Mouse (Mus musculus) olfactory bulb, adult 2 months (tissue): ENCODE measurements around the gene Pik3r2. TPM values are rescaled to one million over a fixed set of nuclear protein-coding genes. Genes with fewer than 3 reads are reported as not detected.
"Not testable (repeated sequence)": the region's sequence is repeated elsewhere in the genome, so short reads cannot be mapped to it uniquely, and the experiment has no call there.

ENCODE experiments used
- H3K27ac ChIP-seq: fragments of 200-500 bp; 2 replicates; pipeline ENCODE4 v1.5.1; 2012; ENCODE audit warnings: low read depth, low read length; ENCODE audit not compliant: insufficient read depth
- H3K4me1 ChIP-seq: fragments of 200-500 bp; 2 replicates; pipeline ENCODE4 v1.6.1; 2012; ENCODE audit warnings: low read length; ENCODE audit not compliant: control insufficient read depth, insufficient read depth
- H3K4me3 ChIP-seq: fragments of 200-500 bp; 2 replicates; pipeline ENCODE4 v1.5.1; 2012; ENCODE audit warnings: mild to moderate bottlenecking, low read depth, low read length, moderate library complexity; ENCODE audit not compliant: insufficient read depth
- CTCF ChIP-seq: fragments of 200-500 bp; IDR thresholded peaks from 2 replicates; pipeline ENCODE4 v1.5.1; 2012; ENCODE audit warnings: low read depth, mild to moderate bottlenecking, low read length, moderate library complexity; ENCODE audit not compliant: insufficient read depth
- POLR2A ChIP-seq: fragments of 200-500 bp; IDR thresholded peaks from 2 replicates; pipeline ENCODE4 v1.6.1; 2012; ENCODE audit warnings: mild to moderate bottlenecking, low read depth, low read length, moderate library complexity; ENCODE audit not compliant: insufficient read depth
- WGBS: fragments of 180-500 bp; shearing (Covaris S2); methylation state at CpG from one replicate; pipeline ENCODE4 v1.1.7; 2018; 5-methylcytosine and 5-hydroxymethylcytosine counted together
- polyA plus RNA-seq: library from polyadenylated mRNA; stranded (reverse); fragments of >200 nt; gene quantifications from 2 replicates; pipeline ENCODE4 v1.2.4, GENCODE M21; 2012; ENCODE audit warnings: low replicate concordance; ENCODE audit not compliant: missing spikeins, insufficient read depth, insufficient read length

Pik3r2 gene
- polyA plus RNA-seq = not detected in 2 replicates

DNA sequence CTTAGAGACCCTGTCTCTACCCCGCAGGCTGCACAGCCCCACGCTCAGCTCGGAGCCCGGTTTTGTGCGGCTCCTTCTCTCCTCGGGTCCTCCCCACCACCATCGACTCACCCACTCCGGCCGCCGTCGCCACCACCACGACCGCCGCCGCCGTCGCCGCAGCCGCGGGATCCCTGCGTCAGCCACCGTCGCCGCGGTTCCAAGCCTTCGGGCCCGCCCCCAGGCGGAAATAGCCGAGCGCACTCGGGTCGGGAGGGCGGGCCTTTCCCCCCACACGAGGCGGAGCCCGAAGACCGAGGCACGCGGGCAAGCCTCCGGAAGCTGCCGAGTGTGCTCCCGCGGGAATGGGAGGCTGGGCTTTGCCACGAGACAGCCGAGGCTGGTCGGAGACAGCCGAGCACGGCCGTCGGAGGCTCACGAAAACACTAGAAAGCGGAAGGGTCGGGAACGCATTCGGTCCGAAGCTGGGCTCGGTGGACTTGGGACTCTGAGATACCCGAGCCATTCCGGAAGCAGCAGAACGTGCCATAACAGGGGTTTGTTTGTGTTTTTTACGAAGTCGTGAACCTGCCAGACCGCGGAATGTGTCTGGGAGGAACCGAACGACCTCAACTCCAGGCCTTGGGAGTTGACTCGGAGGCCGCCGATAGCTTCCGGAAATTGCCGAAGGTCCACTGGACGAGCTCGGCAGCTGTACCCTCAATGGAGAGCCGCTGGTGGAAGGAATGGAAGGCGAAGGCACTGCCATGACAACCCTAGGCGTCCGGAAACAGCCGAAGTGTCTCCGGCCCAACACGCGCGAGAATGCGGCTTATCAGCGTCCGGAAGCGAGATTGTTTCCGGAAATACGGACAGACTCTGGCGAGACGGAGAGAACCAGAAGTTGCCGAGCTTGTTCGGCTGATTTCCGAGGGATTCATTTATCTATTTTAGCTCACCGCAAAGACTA, at the start of gene Pik3r2:
Pik3r2 (minus strand) TSS at position 218 of the 949 bp plus-strand sequence.
- TF ChIP-seq CTCF (no peak), POLR2A (peak; percentile 95)
- Histone ChIP-seq H3K4me1 (peaks cover 52% of the 10 kb centered on the region), H3K4me3 (peak within 1 kb of the TSS; percentile 78), H3K27ac (peak within 1 kb of the TSS; percentile 99)
- WGBS = under 1% methylated on average over 94 of the region's 94 CpGs

DNA sequence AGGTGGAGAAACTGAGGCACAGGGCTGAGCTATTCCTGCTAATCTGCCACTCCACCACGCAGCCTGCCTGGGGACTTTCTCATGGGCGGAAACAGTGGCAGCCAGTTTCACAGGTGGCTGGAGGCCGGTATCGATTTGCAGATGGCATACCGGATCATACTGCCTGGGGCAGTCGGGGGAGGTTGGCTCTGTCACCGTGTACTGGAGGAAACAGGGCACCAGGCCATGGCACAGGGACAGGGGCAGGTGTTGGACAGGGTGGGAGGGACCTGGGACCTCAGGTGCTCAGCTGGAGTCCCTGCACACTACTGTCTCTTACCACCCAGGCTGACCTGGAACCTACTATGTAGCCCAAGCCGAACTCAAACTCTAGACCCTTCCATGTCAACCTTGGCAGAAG, 49.3 kb upstream of the Pik3r2 start:
- TF ChIP-seq POLR2A (no peak), CTCF (no peak)
- 87% methylated on average over 8 of the region's 8 CpGs for WGBS
- no peaks in the 10 kb centered on the region for H3K4me1 ChIP-seq
- H3K4me3 ChIP-seq = no peak overlapping the region
- H3K27ac ChIP-seq = no peak overlapping the region

DNA sequence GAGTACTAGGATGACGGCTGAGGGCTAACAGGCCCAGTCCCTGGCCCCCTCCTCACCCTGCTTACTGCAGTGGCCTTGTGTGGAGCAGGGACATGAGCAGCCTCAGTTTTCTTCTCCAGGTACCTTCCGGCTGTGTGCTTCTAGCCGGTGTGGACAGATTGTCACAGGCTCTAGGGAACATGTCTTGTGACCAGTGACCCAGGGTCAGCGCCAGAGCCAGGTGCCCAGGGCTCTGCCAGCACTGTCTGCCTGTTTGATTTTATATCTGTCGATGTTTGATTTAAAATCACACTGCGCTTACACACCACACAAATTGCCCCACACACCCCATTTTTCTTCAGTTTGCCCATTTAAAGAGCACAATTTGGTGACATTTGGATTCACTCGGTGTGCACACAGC, 47.3 kb upstream of the Pik3r2 start:
- Histone ChIP-seq H3K27ac (no peak overlapping the region), H3K4me3 (no peak overlapping the region), H3K4me1 (peaks cover 3% of the 10 kb centered on the region; the same call in 1 of the 2 replicates)
- no peak for TF ChIP-seq CTCF
- TF ChIP-seq POLR2A = no peak
- 91% methylated on average over 7 of the region's 7 CpGs for WGBS

DNA sequence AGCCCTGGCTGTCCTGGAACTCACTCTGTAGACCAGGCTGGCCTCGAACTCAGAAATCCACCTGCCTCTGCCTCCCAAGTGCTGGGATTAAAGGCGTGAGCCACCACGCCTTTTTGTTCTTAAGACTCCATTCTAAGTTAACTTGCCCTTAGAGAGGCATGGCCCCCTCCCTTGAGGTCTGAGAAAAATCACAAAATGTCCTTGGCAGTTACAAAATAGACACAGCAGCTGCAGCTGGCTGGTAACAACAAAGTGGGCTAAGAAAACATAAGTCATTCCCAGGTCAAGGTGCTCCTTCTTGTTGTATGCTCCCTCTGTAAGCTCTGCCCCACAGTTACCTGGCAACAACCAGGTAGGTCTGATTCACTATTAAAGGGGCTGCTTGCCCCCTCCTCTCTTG, 46.1 kb upstream of the Pik3r2 start:
- WGBS = 88% methylated on average over 3 of the region's 3 CpGs

GRCm38 (mm10) chr8:70821992-70822391, 45.5 kb upstream of the Pik3r2 start:
- TF ChIP-seq POLR2A = no peak
- TF ChIP-seq CTCF = no peak
- Histone ChIP-seq H3K4me3 (no peak overlapping the region), H3K4me1 (peaks cover 6% of the 10 kb centered on the region; the same call in 1 of the 2 replicates), H3K27ac (no peak overlapping the region)
- 36% methylated on average over 11 of the region's 11 CpGs for WGBS

More for the DNA sequence above, 46.1 kb upstream of the Pik3r2 start:
- not testable (repeated sequence) for H3K4me3 ChIP-seq, H3K4me1 ChIP-seq, H3K27ac ChIP-seq

GRCm38 (mm10) chr8:70821399-70821962, 45.0 kb upstream of the Pik3r2 start:
- no peak for TF ChIP-seq POLR2A
- peak; percentile 92 for TF ChIP-seq CTCF
- no peak overlapping the region for H3K4me3 ChIP-seq
- no peak overlapping the region for H3K27ac ChIP-seq
- H3K4me1 ChIP-seq = peaks cover 11% of the 10 kb centered on the region
- 18% methylated on average over 30 of the region's 30 CpGs for WGBS

DNA sequence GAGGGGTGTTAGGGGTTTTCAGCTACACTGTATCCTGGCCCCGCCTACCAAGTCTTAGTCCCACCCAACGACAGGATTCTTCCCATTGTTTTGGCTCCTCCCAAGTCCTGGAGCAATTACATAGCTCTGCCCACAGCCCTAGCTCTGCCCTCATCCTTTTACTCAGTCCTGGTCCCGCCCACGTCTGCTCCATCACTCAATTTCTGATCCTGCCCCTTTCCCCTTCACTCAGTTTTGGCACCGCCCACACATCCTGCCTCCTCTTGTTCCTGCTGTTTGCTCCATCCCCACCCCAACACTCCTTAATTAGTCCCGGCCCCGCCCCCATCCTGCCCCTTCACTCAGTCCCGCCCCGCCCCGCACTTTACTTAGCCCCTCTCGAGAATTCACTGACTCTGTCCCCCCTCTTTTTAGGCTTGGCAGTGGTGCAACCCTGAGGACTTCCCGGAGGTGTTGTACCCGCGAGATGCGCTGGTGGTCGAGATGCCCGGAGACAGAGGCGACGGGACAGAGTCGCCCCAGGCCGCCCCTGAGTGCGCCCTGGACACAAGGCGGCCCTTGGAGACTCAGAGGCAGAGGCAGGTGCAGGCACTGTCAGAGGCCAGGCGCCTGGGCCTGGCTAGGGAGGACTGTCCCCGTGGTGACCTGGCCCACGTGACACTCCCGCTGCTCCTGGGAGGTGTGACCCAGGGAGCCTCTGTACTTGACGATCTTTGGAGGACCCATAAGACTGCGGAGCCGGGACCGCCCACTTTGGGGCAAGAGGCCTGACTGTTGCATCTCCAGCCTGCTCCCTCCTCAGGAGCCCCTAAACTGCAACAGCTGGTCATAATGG, 43.8 kb upstream of the Pik3r2 start:
- Histone ChIP-seq H3K4me3 (no peak overlapping the region), H3K27ac (no peak overlapping the region), H3K4me1 (peaks cover 11% of the 10 kb centered on the region)
- no peak for TF ChIP-seq POLR2A
- TF ChIP-seq CTCF = no peak
- WGBS = 7% methylated on average over 31 of the region's 31 CpGs

DNA sequence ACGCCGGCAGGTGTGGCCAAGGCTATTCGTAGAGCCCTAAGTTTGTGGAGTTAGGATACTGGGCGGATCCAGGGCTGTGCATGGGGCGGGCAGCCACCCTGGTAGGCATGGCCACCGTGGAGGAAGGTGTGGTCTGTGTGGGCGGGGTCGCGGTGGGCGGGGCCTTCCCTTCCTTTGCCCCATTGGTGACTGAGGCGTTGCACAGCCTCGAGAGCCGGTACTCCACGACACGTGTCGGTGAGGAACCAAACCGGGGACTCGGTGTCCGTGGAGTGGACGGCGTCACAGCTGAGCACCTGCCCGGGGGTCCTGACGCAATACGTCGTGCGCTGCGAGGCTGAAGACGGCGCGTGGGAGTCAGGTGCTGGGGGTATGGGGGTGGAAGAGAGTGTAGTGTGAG, 40.2 kb upstream of the Pik3r2 start:
- WGBS = 11% methylated on average over 30 of the region's 30 CpGs
- TF ChIP-seq CTCF (no peak), POLR2A (no peak)
- no peak overlapping the region for H3K27ac ChIP-seq
- no peak overlapping the region for H3K4me3 ChIP-seq
- H3K4me1 ChIP-seq = peaks cover 22% of the 10 kb centered on the region
